Mouse (Mus musculus) ES-E14 (cell line): Measurements from ENCODE around the gene Sesn1.

Source experiments
- HCFC1 ChIP-seq: IDR thresholded peaks from 2 replicates; pipeline ENCODE4 v1.6.1; 2012; ENCODE audit warnings: low read length, inconsistent platforms, borderline replicate concordance; ENCODE audit not compliant: insufficient read depth
- MAFK ChIP-seq: IDR thresholded peaks from 2 replicates; pipeline ENCODE4 v1.6.1; 2014; ENCODE audit warnings: mild to moderate bottlenecking, low read depth, low read length, inconsistent platforms; ENCODE audit not compliant: insufficient read depth

- no peak for TF ChIP-seq HCFC1
- TF ChIP-seq MAFK, result no peak
These were observed 126.4 kb downstream of the Sesn1 start for GRCm38 (mm10) chr10:41936100-41936499.
